Mouse (Mus musculus) kidney, adult 2 months (tissue): ENCODE results near the gene Map3k13.

ENCODE experiments used
- CTCF ChIP-seq: fragments of 200-500 bp; conservative IDR thresholded peaks from 2 replicates; pipeline ENCODE4 v1.5.1; 2011; ENCODE audit warnings: low read depth, mild to moderate bottlenecking, control low read depth, low read length, moderate library complexity, mixed read lengths; ENCODE audit not compliant: insufficient read depth, insufficient read length
- POLR2A ChIP-seq: fragments of 200-500 bp; IDR thresholded peaks from one replicate; pipeline ENCODE4 v1.6.1; 2011; ENCODE audit warnings: low read depth, low read length, control low read depth

DNA sequence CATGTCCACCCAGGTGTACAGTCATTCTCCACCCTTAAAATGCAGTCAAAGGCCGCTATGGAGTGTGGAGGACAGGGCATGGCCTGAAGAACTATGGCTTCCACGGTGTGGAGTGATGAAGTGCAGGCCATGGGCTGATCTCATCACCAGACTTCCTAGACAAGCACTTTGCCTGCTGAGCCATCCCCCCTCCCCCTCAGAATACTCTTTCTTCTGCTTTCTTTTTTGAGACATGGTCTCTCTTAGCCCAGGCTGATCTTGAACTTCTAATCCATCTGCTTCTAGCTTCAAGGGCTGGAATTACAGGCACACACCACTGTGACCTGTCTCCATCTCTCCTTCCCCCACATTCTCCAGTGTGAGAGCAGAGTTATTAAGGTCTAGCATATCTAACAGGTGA, 93.5 kb downstream of the Map3k13 start:
- no peak for TF ChIP-seq POLR2A
- TF ChIP-seq CTCF, result no peak
